Mouse (Mus musculus) hindbrain, embryonic 11.5 days (tissue): ENCODE data around the gene Nap1l5. TPM values are rescaled to one million over a fixed set of nuclear protein-coding genes. Genes with fewer than 3 reads are reported as not detected.

Source experiments
- ATAC-seq: fragments of 200-750 bp; cut with Nextera tagmentation; 2 replicates; pipeline ENCODE4 v1.8.0; 2017; ENCODE audit warnings: mild to moderate bottlenecking, moderate TSS enrichment, moderate library complexity; ENCODE audit not compliant: low FRiP score
- DNase-seq: peaks from one replicate; pipeline ENCODE4 v3.0.0-alpha.2; 2015; ENCODE audit warnings: low spot score
- H3K27ac ChIP-seq: fragments of 300-500 bp; sonication (generic); 2 replicates; pipeline ENCODE4 v1.5.1; 2014; ENCODE audit warnings: mild to moderate bottlenecking, low read depth, low read length
- H3K27me3 ChIP-seq: fragments of 300-500 bp; sonication (generic); 2 replicates; pipeline ENCODE4 v1.6.1; 2014; ENCODE audit warnings: mild to moderate bottlenecking, low read length, moderate library complexity, mixed read lengths; ENCODE audit not compliant: control insufficient read depth, insufficient read depth
- H3K36me3 ChIP-seq: fragments of 300-500 bp; sonication (generic); 2 replicates; pipeline ENCODE4 v1.6.1; 2014; ENCODE audit warnings: mild to moderate bottlenecking, low read length, moderate library complexity, mixed read lengths; ENCODE audit not compliant: control insufficient read depth, insufficient read depth
- H3K4me1 ChIP-seq: fragments of 300-500 bp; sonication (generic); replicated peaks from 2 replicates; pipeline ENCODE4 v1.6.1; 2014; ENCODE audit warnings: low read length, mixed read lengths; ENCODE audit not compliant: control insufficient read depth, insufficient read depth
- H3K4me2 ChIP-seq: fragments of 300-500 bp; sonication (generic); replicated peaks from 2 replicates; pipeline ENCODE4 v1.6.1; 2014; ENCODE audit warnings: mild to moderate bottlenecking, low read depth, low read length
- H3K4me3 ChIP-seq: fragments of 300-500 bp; sonication (generic); 2 replicates; pipeline ENCODE4 v1.5.1; 2014; ENCODE audit warnings: low read depth, low read length
- H3K9ac ChIP-seq: fragments of 300-500 bp; sonication (generic); 2 replicates; pipeline ENCODE4 v1.6.1; 2014; ENCODE audit warnings: low read depth, low read length
- H3K9me3 ChIP-seq: fragments of 300-500 bp; sonication (generic); 2 replicates; pipeline ENCODE4 v1.6.1; 2016; ENCODE audit warnings: low read length; ENCODE audit not compliant: control insufficient read depth
- WGBS: fragments of 180-500 bp; shearing (Covaris S2); extraction: QIAGEN DNeasy Blood & Tissue Kit; methylation state at CpG from one replicate; pipeline ENCODE4 v1.1.7; 2014; 5-methylcytosine and 5-hydroxymethylcytosine counted together
- polyA plus RNA-seq: library from polyadenylated mRNA; unstranded; fragments of >200 nt; fragmentation: Nextera tagmentation; extraction: Ambion mirVana; gene quantifications from 2 replicates; pipeline ENCODE4 v1.2.1, GENCODE M21; 2014

Gene Nap1l5
- polyA plus RNA-seq, 1 experiment from 2014 or later, result 43.1 TPM

DNA sequence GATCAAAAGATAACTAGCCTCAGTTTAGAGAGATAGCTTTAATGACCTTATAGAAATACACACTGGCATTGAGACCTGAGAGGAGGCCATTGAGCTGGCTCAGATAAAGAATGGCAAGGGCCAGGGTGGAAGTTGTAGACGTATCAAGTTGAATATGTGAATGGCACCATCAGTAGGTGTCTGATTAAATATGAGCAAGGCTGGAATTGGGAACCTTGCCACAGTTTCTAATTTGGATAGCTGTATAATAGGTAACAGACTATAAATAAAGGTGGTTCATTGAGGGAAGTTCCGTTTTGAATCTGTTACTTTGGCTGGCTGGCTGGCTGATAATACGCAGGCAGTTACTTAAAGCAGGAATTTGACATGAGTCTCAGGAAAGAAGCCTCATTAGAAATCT, 10.2 kb downstream of the Nap1l5 start:
- DNase-seq (no peak), ATAC-seq (no peak)
- no peak overlapping the region for H3K4me2 ChIP-seq
- H3K27me3 ChIP-seq, result no peaks in the 10 kb centered on the region
- no peaks in the 10 kb centered on the region for H3K4me1 ChIP-seq
- WGBS, result 85% methylated on average over 3 of the region's 3 CpGs
- H3K9ac ChIP-seq, result no peak overlapping the region
- no peak overlapping the region for H3K27ac ChIP-seq
- H3K4me3 ChIP-seq, result no peak overlapping the region
- H3K36me3 ChIP-seq, result no peaks in the 10 kb centered on the region
- H3K9me3 ChIP-seq, result no peaks in the 10 kb centered on the region

DNA sequence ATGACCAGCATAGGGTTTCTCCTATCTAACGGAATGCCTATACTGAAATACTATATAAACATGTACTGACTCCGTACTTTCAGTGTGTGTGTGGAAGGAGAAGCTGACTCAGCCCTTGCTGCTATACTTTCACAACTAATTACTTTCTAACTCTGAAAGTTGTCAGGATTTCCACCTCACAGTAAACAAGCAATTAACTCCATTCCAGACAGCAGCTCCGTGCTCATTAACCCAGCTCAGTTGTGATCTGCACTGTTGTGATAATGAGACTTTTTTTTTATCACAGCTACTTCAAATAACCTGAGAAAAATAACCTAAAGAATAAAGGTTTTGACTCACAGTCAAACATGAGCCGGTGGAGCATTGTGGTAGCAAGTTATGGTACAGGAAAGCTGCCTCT, 11.9 kb downstream of the Nap1l5 start:
- no peak for ATAC-seq
- Histone ChIP-seq H3K9me3 (no peaks in the 10 kb centered on the region), H3K4me2 (no peak overlapping the region), H3K36me3 (no peaks in the 10 kb centered on the region), H3K4me1 (no peaks in the 10 kb centered on the region), H3K27ac (no peak overlapping the region), H3K9ac (no peak overlapping the region), H3K4me3 (no peak overlapping the region), H3K27me3 (no peaks in the 10 kb centered on the region)
- WGBS, result 91% methylated on average over 4 of the region's 4 CpGs
- no peak for DNase-seq

DNA sequence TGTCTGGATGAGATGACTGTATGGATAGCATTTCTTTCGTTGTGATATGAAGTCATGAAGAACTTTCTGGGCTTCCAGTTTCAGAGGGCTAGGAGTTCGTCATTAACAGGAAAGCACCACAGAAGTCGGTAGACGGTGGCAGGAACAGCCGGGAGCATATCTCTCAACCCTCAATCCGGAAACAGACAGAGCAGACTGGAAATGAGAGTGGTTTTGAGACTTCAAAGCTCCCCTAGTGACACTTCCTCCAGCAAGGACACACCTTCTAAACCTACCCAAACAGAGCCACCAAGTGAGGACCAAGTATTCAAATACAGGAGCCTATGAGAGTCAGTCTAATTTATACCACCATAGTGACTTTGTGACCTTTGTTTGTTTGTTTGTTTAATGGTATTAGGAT, 13.6 kb downstream of the Nap1l5 start:
- Histone ChIP-seq H3K9me3 (no peaks in the 10 kb centered on the region), H3K27me3 (no peaks in the 10 kb centered on the region), H3K4me3 (no peak overlapping the region), H3K4me1 (no peaks in the 10 kb centered on the region), H3K9ac (no peak overlapping the region), H3K27ac (no peak overlapping the region), H3K4me2 (no peak overlapping the region), H3K36me3 (no peaks in the 10 kb centered on the region)
- DNase-seq (no peak), ATAC-seq (no peak)
- WGBS, result 87% methylated on average over 6 of the region's 6 CpGs

DNA sequence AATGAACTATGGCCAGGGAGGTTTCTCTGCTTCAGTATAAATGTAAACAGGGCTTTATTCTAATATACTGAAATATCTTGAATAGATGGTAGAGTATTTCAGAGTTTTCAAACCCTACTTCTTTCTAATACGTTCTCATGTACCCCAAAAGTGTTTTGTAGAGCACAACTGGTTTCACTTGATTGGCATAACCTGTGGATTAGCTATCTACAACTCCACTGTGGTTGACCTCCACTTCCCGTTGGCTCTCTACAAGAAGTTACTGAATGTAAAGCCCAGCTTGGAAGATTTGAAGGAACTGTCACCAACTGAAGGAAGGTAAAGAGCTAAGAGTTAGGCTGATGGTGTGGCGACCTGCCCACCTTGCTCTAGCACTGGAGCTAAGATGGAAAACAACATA, 17.0 kb downstream of the Nap1l5 start:
- no peak overlapping the region for H3K27ac ChIP-seq
- H3K9ac ChIP-seq, result no peak overlapping the region
- 93% methylated on average over 3 of the region's 3 CpGs for WGBS
- H3K9me3 ChIP-seq, result no peaks in the 10 kb centered on the region
- no peak for ATAC-seq
- no peak overlapping the region for H3K4me3 ChIP-seq
- H3K4me2 ChIP-seq, result no peak overlapping the region
- no peak for DNase-seq
- no peaks in the 10 kb centered on the region for H3K4me1 ChIP-seq
- H3K27me3 ChIP-seq, result no peaks in the 10 kb centered on the region
- H3K36me3 ChIP-seq, result no peaks in the 10 kb centered on the region

DNA sequence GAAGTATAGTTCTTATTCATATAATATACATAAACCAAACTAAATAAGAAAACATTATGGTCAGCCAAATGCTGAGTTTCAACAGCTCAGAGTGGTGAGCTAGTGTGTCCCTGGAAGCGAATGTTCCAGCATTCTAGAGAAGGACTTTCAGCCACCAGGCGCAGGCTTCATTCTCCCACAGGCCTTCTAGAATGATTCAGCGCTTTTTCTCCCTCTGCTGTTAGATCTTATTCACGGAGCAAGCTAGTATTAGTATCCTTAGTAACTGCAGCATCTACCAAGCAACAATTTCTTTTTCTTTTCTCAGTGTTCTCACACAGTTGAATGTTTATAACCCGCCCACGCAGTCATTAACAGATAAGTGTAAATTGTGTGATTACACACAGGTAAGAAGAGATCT, 24.6 kb downstream of the Nap1l5 start:
- H3K4me2 ChIP-seq, result no peak overlapping the region
- ATAC-seq, result no peak
- 83% methylated on average over 6 of the region's 6 CpGs for whole genome bisulfite sequencing

DNA sequence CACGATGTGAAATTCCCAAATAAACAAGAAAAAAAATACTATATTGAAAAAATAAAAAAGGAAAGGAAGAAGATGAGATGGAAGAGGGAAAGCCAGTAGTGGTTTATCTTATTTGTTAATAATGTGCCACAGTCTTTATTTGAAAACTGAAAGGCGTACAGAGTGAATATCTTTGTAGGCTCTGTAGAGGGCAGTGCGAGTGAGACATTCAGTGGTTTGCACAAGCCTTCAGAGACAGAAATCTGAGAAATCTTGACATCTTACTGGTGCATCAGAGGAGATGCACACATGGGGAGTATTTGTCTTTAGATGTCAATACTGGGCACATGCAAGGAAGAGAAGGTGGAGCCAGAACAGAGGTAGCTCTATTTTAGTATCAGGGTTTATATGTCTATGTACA, 25.5 kb downstream of the Nap1l5 start:
- DNase-seq (no peak), ATAC-seq (no peak)
- Histone ChIP-seq H3K27ac (no peak overlapping the region), H3K36me3 (no peaks in the 10 kb centered on the region), H3K27me3 (no peaks in the 10 kb centered on the region), H3K4me1 (no peaks in the 10 kb centered on the region), H3K9me3 (no peaks in the 10 kb centered on the region), H3K4me3 (no peak overlapping the region), H3K9ac (no peak overlapping the region), H3K4me2 (no peak overlapping the region)
- WGBS, result 92% methylated on average over 3 of the region's 3 CpGs

More for the DNA sequence above, 24.6 kb downstream of the Nap1l5 start:
- H3K9ac ChIP-seq, result no peak overlapping the region
- DNase-seq, result no peak
- no peak overlapping the region for H3K4me3 ChIP-seq
- H3K27ac ChIP-seq, result no peak overlapping the region
- H3K27me3 ChIP-seq, result no peaks in the 10 kb centered on the region
- no peaks in the 10 kb centered on the region for H3K9me3 ChIP-seq
- H3K4me1 ChIP-seq, result no peaks in the 10 kb centered on the region
- no peaks in the 10 kb centered on the region for H3K36me3 ChIP-seq

DNA sequence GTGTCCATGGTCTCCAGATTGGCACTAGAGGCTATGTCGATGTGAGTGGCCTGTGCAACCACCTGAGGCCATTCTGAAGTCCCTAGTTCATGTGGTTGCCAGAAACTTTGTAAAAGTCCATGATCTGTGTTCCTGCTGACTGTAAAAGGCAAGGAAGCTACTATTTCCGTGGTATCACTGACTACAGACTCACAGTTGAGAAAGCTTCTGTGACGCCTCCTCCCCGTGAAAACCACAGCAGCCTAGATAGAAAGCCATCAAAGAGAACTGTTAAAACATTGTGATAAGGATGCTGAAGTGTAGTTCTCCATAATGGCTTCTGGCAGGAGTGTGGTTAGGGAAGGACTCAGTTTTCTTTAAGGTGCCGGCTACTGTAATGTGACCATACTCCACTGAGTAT, 26.0 kb downstream of the Nap1l5 start:
- H3K9me3 ChIP-seq, result no peaks in the 10 kb centered on the region

DNA sequence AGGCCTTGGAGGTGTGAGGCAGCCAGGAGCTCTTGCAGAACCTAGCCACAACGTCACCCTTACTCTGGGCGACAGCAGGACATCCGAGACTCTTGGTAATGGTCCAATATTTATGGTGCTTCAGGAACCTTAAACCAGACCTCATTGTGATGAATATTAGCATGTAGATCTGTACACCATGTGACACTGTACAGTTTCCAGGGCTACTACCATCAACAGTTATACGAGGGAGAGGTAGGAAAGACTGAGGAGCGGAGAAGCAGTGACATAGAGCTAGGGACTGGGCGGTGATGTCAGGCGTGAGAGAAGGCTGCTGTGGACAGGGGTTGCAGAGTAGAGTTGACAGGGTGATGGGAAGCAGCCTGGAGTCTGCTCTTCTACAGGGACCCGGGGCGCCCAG, 26.9 kb downstream of the Nap1l5 start:
- no peak overlapping the region for H3K4me3 ChIP-seq
- H3K4me2 ChIP-seq, result no peak overlapping the region
- no peaks in the 10 kb centered on the region for H3K27me3 ChIP-seq
- H3K9me3 ChIP-seq, result no peaks in the 10 kb centered on the region
- H3K4me1 ChIP-seq, result no peaks in the 10 kb centered on the region
- no peak overlapping the region for H3K27ac ChIP-seq
- ATAC-seq (no peak), DNase-seq (no peak)
- H3K36me3 ChIP-seq, result no peaks in the 10 kb centered on the region
- H3K9ac ChIP-seq, result no peak overlapping the region
- 93% methylated on average over 9 of the region's 9 CpGs for WGBS

More for the DNA sequence above, 26.0 kb downstream of the Nap1l5 start:
- Histone ChIP-seq H3K4me2 (no peak overlapping the region), H3K9ac (no peak overlapping the region), H3K36me3 (no peaks in the 10 kb centered on the region), H3K4me1 (no peaks in the 10 kb centered on the region), H3K4me3 (no peak overlapping the region), H3K27me3 (no peaks in the 10 kb centered on the region), H3K27ac (no peak overlapping the region)
- ATAC-seq (no peak), DNase-seq (no peak)
- WGBS, result 93% methylated on average over 5 of the region's 5 CpGs

DNA sequence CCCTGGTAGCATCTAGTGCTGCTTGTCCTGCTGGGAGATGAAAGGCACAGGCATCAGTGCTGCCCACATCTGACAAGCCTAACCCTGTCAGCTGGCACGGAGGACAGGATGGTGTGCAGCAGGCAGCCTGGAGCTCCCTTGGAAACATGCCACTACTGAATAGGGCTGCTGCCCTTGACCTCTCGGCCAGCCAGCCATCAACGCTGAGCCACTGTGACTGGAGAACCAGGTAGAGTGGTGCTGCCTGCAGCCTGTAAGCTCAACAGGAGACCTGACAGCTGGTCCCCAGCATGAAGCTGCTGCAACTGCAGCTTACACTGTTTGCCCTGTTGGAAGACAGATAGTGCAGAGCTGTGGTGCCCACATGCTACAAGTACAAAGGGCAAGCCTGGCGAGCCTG, 27.3 kb downstream of the Nap1l5 start:
- Histone ChIP-seq H3K4me3 (no peak overlapping the region), H3K27me3 (no peaks in the 10 kb centered on the region), H3K4me2 (no peak overlapping the region), H3K36me3 (no peaks in the 10 kb centered on the region), H3K9me3 (no peaks in the 10 kb centered on the region), H3K27ac (no peak overlapping the region), H3K9ac (no peak overlapping the region), H3K4me1 (no peaks in the 10 kb centered on the region)
- WGBS, result 63% methylated on average over 4 of the region's 4 CpGs
- no peak for DNase-seq
- no peak; the same call in 1 of the 2 replicates for ATAC-seq
